Mouse (Mus musculus): ENCODE measurements around the gene Tlr6.

DNA sequence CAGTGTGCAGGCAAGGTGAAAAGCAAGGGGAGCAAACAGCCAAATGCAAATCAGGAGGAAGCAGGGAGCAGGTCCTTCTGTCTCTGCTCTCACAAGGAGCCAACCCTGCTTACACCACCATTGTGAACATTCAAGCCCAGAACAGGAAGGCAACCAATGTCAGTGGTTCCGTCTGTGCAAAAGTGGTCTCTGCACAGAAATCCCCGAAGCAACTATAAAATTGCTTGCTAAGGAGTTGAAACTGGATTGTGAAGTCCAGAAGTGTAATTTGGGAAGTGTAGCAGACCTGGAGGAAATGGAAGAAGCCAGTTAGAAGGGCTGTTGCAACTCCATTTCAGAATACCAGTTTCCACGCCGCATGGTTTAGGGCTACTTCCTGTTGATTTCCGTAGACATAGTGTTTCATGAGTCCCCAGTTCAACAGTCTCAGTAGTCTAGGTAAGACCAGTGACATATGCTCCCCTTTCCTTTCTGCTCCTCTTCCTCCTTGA lies 37.0 kb downstream of the Tlr6 start:
- TF ChIP-seq ZNF384 (IDR thresholded peaks at IDR 0.05; ENCODE audit: low read depth, low read length): no peak
- no peak for TF ChIP-seq MXI1 (IDR thresholded peaks at IDR 0.05; ENCODE audit: low read depth, low read length)
- no peak for TF ChIP-seq CTCF (conservative IDR thresholded peaks at IDR 0.05 in 1 of 2, IDR thresholded peaks at IDR 0.05 in 1 of 2; ENCODE audit: low read depth in 2 of 2, low read length in 2 of 2)
- no peak for TF ChIP-seq POLR2A (IDR thresholded peaks at IDR 0.05; ENCODE audit: low read depth, low read length)
- TF ChIP-seq NELFE (IDR thresholded peaks at IDR 0.05; ENCODE audit: low read depth, low read length): no peak
- no peak for TF ChIP-seq UBTF (IDR thresholded peaks at IDR 0.05; ENCODE audit: low read depth, low read length)

All from CH12.LX (cell line).